Mouse (Mus musculus) CH12.LX (cell line): Measurements from ENCODE around the gene Kncn.

ENCODE experiments used
- BHLHE40 ChIP-seq: IDR thresholded peaks from 2 replicates; pipeline ENCODE4 v1.6.1; 2011; ENCODE audit warnings: mild to moderate bottlenecking, low read depth, low read length, improper control_type of control experiment
- CTCF ChIP-seq, 2 experiments: IDR thresholded peaks in 1 of 2; conservative IDR thresholded peaks in 1 of 2; 2 replicates each; pipeline ENCODE4 v1.5.1; 2011 to 2012; ENCODE audit warnings: low read depth in 2 of 2, low read length in 2 of 2, improper control_type of control experiment in 1 of 2, inconsistent platforms in 1 of 2, mild to moderate bottlenecking in 1 of 2, moderate library complexity in 1 of 2
- E2F4 ChIP-seq: IDR thresholded peaks from 2 replicates; pipeline ENCODE4 v1.6.1; 2011; ENCODE audit warnings: low read depth, low read length, improper control_type of control experiment; ENCODE audit not compliant: insufficient replicate concordance
- GABPA ChIP-seq: IDR thresholded peaks from 2 replicates; pipeline ENCODE4 v1.6.1; 2012; ENCODE audit warnings: low read depth, low read length, improper control_type of control experiment, inconsistent platforms; ENCODE audit not compliant: insufficient replicate concordance
- MEF2A ChIP-seq: IDR thresholded peaks from 2 replicates; pipeline ENCODE4 v1.6.1; 2014; ENCODE audit warnings: low read depth, mild to moderate bottlenecking, inconsistent platforms, low read length, improper control_type of control experiment, borderline replicate concordance
- MXI1 ChIP-seq: IDR thresholded peaks from 2 replicates; pipeline ENCODE4 v1.6.1; 2011; ENCODE audit warnings: mild to moderate bottlenecking, low read depth, low read length, improper control_type of control experiment
- POLR2A ChIP-seq: IDR thresholded peaks from 2 replicates; pipeline ENCODE4 v1.6.1; 2011; ENCODE audit warnings: low read depth, mild to moderate bottlenecking, improper control_type of control experiment, low read length
- POLR2AphosphoS2 ChIP-seq: IDR thresholded peaks from 2 replicates; pipeline ENCODE4 v1.6.1; 2011; ENCODE audit warnings: low read depth, low read length, improper control_type of control experiment
- TCF12 ChIP-seq: IDR thresholded peaks from 2 replicates; pipeline ENCODE4 v1.6.1; 2014; ENCODE audit warnings: low read depth, mild to moderate bottlenecking, inconsistent platforms, low read length, improper control_type of control experiment
- USF1 ChIP-seq: IDR thresholded peaks from 2 replicates; pipeline ENCODE4 v1.6.1; 2014; ENCODE audit warnings: low read depth, mild to moderate bottlenecking, inconsistent platforms, low read length, improper control_type of control experiment
- ZKSCAN1 ChIP-seq: IDR thresholded peaks from 2 replicates; pipeline ENCODE4 v1.6.1; 2012; ENCODE audit warnings: low read depth, inconsistent platforms, low read length, improper control_type of control experiment, borderline replicate concordance

DNA sequence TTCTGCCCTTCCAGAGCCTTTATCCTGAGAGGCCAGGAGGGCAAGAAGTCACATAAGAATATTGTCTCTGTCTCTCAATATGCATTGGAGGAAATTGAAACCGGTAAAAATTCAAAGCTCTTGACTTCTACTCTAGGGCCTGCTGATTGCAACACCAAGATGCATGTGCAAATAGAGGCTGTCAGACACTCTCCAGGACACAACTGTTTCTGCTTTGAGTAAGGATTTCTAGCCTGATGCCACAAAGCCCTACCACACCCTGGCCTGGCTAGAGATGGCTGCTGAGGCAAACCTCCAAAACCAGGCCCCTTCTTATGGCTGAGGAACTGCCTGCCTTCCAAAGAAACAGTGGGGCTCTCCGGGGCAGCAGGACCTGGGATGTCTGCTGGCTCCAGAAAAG lies 48.6 kb upstream of the Kncn start:
- no peak for TF ChIP-seq MEF2A
- TF ChIP-seq MXI1: no peak
- no peak for TF ChIP-seq USF1
- TF ChIP-seq POLR2A: no peak
- no peak for TF ChIP-seq POLR2AphosphoS2
- no peak for TF ChIP-seq BHLHE40
- no peak for TF ChIP-seq GABPA
- no peak for TF ChIP-seq E2F4
- TF ChIP-seq ZKSCAN1: no peak
- TF ChIP-seq TCF12: no peak
- TF ChIP-seq CTCF (conservative IDR thresholded peaks at IDR 0.05 in 1 of 2, IDR thresholded peaks at IDR 0.05 in 1 of 2; ENCODE audit: low read depth in 2 of 2, low read length in 2 of 2): no peak
